Mouse (Mus musculus): Measurements from ENCODE around the gene Ptprn2.

Ptprn2 gene

DNA sequence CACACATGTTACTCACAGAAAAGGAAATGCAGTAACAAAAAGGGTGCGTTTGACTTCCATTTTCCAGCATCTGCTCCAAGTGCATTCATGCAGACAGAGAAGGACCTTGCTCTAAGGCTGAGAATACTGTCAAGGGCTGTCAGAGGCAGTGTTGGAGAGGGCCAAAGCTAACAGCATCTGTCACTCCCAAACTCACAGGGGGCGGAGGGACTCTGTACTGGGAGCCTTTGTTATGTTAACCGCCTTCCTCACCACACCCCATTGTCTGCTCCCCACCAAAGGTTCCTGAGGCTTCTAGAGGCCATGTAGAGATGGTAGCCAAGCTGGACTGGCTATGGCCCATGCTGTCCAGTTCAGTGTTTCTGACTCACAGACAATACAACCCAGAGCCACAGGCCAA lies 553.9 kb downstream of the Ptprn2 start:
- DNase-seq (ENCODE audit: extremely low spot score, low read depth, low spot score), result no peak

DNA sequence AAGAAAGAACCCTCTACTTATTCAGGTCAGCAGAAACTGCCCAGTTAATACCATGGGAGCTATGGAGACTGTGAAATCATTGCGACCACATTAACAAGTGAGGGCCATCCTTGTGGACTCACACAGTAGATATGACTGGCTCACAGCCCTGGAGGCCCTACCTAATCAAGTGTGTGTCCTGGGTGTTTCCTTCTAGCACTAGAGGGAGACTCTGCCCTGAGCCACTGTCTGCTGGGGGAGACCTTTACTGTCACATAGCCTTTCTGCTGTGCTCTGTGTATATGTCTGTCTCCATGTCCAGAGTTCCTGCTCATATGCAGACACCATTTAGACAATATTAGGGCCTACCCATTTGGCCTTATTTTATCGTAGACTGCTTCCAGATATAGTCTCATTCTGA lies 555.9 kb downstream of the Ptprn2 start:
- no peak for DNase-seq (ENCODE audit: extremely low spot score, low read depth, low spot score)

DNA sequence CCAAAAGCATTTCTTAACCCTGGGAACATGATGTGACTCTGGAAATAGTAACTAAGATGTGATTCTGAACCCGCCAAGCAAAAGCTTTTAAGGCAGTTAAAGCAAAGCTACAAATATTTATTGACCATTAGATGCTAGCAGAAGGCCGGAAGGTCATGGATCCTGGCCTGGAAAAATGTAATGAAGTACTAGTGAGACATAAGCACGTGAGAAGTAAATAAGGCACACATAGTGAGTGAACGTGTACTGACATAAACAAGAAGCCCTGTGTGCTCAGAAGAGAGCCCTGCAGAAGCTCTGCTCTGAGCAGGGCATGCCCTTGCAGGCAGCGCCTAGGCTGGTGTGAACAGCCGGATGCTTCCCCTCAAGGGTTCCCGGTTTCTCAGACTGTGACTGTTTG lies 557.2 kb downstream of the Ptprn2 start:
- no peak for DNase-seq (ENCODE audit: extremely low spot score, low read depth, low spot score)

DNA sequence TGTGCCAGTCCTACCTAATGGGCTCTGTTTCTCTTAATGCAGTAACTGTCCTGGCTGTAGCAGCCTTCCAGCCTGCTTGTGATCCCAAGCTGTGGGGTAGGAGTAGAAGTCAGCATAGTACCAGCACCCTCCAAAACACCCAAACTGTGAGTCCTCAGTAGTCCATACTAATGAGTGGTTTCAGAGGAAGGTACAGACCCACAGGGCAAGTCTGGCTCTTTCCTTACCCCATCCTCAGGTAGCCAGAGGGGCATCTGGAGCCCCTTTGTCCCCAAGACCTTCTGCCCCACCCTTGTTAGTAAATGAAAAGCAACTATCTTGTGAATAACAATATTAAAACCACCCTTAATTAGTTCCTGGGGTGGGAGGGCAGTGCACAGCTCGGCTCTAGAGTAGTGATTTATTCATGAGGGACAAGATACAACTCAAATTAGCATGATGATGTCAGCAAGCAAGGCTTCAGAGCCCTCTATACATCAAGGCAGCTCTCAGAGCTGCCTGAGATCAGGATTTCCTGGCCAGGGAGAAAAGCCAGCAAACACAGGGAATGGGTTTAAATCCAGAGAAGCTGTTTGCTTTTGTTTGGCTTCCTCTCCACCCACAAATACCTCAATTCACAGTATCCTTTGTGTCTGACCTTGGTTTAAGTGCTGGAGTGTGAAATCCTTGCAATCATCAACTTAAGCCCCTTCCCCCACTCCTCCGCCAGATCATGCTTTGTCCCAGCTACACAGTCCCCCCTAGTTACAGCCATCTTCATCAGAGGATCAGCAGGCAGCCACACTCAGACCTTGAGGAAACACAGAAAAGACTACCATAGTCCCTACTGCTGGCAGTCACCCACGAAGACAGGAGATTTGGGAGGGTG lies 562.1 kb downstream of the Ptprn2 start:
- no peak for DNase-seq (ENCODE audit: extremely low spot score, low read depth, low spot score)

DNA sequence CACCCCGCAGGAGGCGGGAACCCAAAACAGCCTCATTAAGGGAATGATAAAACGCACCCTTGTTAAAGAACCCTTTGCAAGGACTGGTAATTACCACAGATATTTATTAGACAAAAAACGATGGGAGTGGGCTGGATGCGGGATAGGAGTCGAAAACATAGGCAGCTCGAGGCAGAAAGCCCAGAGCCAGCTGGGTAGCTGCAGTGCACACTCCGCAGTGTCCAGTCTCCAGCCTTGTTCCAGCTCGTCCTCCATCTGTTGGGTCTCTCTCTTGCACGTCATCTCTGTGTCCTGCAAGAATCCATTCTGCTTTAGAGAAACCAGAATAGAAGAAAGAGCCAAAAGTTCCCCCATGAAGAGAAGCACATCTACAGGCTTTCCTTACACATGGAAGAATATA lies 564.3 kb downstream of the Ptprn2 start:
- no peak for DNase-seq (ENCODE audit: extremely low spot score, low read depth, low spot score)

DNA sequence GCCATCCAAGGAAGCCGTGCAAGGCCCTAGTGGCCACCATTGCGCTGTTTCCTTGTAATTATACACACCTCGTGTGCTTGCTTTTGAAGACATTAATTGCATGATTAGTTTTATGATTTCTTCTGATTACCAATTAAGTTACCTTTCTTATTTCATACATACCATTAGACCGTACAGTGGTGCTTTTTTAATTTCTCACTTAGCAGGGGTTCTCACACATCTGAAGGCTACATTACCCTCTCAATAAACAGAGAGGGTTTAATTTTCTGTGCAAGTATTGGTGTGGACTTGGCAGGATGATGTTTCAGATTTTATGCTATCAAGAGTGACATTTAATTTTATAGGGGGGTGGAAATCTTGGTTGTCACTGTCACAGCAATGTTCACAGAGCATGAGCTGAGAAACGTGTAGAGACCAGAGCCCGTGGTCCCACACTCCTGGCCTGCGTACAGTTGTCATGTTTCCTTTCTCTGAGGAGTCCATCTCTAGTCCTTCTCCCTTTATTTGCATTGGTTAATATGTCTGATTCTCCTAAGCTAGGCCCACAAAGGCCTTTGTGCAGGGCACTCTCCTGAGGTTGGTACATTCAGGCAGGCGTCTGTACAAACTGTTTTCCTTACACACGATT lies 567.8 kb downstream of the Ptprn2 start:
- DNase-seq (ENCODE audit: extremely low spot score, low read depth, low spot score), result no peak

DNA sequence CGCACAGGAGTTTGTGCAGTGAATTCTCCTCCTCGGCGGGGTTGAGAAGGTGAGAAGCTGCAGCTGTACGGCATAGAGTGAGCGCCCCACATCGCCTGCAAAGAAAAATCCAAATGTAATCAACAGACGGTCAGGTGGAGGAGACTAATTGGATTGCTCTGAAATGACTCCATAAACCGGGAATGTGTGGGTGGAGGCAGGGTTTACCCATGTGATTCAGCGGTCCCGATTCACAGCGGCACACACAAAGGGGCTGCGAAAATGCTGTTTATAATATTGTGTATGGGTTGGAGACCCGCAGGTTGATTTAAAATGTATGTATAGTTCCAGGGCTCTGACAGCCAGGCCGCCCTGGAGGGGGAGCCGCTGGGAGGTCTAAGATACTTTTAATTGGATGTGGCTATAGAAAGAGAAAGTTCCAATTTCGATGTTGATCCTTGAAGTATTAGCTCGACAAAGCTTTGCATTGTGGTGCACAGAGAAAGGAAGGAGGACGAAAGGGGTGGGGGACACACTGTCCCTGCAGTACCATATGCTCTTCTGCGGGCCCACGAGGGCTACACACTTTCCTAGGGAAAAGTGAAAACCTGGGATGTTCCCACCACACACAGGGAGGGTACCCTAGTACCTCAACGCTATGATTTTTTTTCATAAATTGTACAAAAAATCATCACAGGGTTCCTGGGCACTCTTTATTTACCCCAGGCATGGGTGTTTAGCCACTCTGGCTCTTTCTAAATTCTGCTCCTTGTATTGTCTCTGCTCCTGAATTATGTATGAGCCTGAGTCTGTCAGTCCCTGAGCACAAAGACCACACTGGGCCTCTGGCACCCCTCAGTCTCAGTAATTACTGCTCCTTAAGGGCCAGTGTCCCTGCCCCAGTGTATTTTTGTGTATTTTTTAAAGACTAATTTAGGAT lies 568.6 kb downstream of the Ptprn2 start:
- no peak for DNase-seq (ENCODE audit: extremely low spot score, low read depth, low spot score)

DNA sequence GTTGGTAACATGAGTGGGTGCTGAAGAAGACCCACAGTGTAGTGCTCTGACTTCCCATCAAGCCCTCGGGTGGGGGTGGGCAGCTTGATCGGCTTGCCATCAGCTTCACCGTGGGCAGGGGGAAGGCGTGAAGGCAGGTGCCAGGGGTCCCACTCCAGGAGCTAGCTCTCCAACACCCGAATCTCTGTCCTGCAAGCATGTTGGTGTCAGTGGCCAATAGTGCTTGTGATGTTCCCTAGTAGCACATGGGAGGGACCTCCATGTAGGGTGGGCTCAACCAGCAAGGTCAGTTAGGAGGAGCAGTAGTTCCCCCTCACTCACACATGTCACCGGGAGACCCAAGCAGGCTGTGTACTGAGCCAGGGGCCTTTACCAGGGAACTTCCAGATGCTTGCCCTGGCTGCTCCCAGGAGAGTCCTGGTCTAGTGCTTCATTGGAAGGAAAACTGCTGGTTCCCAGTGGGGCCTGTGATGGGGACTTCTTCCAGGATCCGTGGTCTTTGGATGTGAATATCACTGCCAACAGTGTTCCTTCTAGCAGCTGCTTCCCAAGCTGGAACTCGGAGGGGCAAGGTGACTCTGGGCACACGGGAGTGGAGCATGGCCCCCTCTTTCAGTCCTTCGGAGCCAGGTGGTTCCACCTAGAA lies 569.5 kb downstream of the Ptprn2 start:
- DNase-seq (ENCODE audit: extremely low spot score, low read depth, low spot score), result no peak

DNA sequence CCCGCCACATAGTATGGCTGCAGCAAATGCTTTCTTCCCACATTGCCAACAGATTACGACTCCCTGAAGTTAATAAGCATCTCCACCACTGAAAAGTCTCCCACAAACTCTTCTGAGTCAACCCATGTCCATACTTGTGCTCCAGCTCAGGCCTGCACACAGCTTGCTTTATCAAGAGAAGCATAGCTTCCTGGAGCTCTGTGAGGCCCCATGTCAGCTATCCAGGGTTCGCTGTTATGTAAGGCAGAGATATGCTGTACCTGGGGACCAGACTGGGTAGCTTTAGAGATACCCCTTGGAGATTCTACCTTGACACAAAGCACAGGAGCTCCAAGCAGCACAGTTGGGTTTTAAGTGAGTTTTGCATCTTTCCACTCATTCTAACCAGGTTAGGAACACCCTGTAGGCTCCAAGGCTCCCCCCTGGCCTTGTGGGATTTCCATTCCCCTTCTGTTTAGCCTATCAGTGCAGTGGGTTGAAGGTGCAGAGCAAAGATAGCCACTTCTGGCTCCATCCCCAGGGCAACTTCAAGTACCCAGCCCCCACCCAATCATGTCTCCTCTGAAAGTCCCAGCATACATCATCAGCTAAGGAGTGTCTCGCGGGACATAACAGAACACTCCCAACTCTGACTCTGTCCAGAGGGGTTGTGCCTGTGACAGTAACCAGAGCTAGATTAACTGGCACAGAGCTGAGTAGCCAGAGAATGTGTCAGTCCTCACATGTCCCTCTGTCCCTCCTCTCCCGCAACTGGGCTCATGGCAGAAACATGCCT lies 572.9 kb downstream of the Ptprn2 start:
- no peak for DNase-seq (ENCODE audit: extremely low spot score, low read depth, low spot score)

DNA sequence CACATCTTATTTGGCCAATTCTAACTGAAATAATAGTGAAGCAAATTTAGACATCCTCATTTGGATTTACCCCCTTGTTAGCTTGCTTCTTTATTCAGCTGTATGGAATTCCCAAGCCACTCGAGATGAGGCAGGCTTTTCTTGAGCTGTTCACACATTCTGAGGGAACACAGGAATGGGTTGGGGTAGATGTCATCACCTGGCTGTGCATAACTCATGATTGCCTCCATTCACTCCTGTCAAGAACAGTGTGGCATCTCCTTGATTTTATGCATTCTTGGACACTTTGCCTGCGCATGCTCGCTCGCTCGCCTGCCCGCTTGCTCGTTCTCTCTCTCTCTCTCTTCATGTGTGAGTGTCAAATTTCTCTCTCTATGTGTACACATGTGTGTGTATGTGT lies 573.5 kb downstream of the Ptprn2 start:
- DNase-seq (ENCODE audit: extremely low spot score, low read depth, low spot score), result no peak

DNA sequence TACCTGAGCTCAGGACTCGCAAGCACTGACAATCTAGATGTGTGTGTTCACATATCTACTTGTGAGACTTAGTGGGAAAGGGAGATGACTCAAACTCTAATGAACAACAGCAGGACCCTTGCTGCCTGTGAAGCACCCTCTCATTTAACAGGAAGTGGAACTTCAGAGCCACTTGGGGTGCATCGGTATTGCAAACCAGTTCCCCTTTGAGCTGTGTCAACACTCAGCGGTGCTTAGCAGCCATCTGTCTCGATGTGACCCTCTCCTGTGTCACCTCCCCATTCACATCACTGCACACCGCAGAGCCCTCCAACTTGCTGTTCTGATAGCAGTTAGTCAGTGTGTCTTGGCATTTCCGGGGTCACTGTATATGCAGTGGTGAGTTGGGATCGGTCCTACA lies 592.1 kb downstream of the Ptprn2 start:
- DNase-seq (ENCODE audit: extremely low spot score, low read depth, low spot score), result no peak

DNA sequence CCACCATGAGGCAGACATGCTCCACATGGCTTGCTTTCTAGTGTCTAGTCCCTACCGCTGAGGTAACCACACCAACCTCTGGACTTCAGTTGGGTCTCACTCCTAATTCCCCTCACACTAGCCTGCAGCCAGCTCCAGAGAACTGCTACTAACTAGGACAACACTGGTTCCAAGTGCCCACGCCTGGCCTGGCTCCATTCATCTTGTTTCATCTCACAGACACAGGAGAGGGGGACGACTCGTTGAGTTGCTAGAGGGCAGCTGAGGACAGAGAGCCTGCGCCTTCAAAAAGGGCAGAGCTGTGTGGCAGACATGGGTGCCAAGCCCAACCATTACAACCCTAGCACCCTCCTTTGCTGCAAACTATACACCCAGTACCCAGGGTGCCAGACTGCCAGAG lies 593.4 kb downstream of the Ptprn2 start:
- no peak for DNase-seq (ENCODE audit: extremely low spot score, low read depth, low spot score)

DNA sequence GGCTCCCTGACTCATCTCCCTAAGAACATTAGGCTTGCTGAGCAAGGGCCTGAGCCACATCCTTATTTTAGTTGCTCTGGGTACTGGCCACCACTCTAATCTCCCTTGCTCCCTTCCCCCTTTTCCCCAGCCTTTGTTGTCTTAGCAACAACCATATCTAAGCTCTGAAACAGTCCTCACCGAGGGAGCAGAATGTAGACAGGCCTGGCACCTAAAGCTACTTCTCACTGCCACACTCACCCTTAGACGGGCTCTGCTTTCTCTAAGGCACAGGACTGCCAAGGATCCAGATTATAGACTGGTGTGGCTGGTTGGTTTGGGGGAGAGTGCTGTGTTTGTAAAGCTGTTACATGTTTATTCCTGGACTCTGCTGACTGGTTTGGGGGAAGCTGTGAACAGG lies 594.2 kb downstream of the Ptprn2 start:
- no peak for DNase-seq (ENCODE audit: extremely low spot score, low read depth, low spot score)

DNA sequence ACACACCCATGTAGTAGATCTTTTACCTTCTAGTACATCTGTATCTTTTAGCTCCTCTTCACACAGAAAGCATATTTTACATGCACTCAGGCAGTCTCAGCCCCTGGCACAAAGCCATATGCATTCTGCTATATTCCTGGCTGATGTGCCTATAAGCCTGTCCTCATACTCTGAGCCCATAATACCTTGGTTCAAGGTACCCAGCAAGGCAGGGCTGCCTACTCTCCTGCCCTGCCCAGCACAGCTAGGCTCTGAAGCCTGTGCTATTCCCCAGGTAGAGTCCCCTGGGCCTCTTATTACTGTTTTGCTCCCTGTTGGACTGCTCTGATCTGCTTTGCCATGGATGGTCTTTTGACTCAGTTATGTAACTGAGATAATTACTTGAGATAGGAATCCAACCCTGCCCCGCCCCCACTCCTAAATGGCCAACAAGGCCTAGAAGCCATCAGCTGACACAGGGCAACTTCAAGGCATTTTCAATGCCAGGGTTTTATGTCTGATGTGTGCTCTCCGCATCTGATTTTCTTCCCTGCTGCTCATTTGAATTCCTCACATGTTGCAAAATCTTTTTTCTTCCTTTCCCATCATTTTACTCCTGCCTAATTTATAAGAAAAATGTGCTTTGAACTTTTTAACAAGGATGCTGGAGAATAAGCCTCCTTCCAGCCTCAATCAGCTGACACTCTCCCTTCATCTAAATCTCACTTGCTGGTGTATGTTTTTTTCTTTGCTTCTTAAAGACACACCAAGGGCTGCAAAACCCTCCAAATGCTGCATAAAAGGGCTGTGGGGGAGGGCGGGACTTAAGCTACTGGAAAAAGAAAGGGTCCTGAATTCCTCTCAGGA lies 598.6 kb downstream of the Ptprn2 start:
- DNase-seq (ENCODE audit: extremely low spot score, low read depth, low spot score), result no peak

DNA sequence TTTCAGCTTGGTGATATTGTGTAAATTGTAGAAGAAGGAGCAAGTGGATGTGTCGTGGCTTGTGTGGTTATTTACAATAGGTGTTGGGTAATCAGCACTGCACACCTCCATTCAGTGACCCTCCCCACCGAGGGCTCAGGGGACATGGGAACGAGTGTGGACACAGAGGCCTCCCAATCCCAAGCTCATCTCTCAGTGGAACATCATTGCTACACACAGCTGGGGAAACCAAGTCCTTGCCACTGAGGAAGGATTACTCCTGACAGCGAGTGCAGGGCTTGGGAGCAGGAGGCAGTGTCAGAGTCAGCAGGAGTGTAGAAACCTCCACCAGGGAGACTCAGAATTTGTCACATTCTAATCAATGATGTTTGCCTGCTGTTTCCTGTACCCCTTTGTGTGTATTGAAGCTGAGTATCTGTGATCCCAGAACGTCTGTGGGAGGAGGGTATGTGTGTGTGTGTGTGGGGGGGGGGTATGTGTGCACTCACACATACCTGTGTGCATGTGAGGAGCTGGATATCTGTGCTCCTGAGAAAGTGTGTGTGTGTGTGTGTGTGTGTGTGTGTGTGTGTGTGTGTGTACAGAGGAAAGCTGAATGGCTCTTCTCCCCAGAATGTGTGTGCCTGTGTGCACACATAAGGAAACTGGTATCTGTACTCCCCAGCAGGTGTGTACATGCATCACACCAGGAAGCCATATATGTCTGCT lies 599.3 kb downstream of the Ptprn2 start:
- no peak for DNase-seq (ENCODE audit: extremely low spot score, low read depth, low spot score)

DNA sequence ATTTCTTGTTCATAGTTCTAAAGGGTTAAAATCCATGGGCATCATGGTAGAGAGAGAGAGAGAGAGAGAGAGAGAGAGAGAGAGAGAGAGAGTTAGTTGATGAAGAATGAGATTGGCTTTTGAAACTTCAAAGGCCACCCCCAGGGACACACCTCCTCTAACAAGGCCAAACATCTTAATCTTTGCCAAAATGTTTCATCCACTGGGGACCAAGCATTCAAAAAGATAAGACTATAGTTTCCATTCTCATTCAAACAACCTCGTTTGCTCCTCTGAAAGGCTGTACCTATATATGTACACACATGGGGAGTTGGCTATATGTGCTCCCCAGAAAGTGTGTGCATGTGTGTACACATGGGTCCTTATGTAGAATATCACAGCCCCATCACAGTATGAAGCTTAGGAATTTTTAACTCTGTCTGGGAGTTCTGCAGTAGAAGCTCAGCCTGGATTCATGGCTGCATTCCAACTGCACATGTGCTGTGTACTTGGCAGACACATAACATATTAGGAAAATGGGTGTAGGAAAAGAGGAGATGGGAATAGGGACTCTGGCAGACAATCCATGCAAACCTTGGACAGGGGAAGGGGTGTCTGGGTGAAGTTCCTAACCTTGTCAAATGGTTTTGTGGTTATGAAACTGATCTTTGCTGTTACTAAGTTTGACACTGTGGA lies 600.3 kb downstream of the Ptprn2 start:
- no peak for DNase-seq (ENCODE audit: extremely low spot score, low read depth, low spot score)

DNA sequence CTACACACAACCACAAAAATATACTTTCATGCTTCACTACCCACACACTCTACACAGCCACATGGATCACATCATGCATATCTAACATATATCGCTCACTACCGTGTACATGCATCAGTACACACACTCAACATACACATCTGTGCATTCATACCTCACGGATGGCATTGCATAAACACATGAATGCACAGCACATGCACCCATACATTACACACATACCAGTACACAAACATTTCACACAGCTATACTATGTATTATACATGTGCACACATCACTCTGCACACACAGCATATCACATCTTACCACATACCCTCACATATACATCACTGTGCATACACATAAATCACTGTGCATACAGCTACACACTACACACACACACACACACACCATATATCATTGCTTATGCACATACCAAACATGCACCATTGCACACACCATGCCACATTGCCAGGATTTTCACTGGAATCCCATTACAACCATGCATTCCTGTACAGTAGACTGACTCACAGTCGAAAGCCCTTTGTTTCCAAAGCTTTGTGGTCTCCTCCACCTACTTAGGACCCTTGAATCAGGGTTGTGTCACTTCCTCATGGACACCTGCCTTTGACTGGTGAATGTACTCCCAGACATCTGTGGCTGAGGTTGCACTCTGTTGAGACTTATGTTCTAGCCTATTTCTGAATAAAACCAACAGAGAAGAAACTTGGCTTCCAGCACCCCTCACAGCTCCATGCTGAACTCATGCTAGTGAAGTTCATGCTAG lies 607.0 kb downstream of the Ptprn2 start:
- DNase-seq (ENCODE audit: extremely low spot score, low read depth, low spot score), result no peak

DNA sequence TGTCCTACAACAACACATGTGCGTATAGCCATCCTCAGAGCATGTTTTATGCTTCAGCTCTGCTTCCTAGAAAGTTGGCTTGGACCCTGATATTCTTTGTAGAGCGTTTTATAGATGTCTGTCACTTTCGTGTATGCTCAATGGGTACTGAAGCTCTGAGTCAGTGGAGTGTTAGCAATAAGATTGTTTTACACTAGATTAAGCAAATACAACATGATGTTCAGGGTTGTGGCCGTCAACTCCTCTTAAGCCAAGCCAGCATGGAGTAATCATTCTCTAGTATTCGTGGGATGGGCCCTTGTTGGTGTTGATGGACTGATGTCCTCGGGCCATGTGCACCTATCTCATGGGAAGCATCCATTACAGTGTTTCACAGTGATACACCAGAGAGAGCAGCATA lies 610.4 kb downstream of the Ptprn2 start:
- DNase-seq (ENCODE audit: extremely low spot score, low read depth, low spot score), result no peak

Data from hindlimb bud, embryonic 11.5 days (tissue).